Mouse (Mus musculus) lung, postnatal 0 days (tissue): Measurements from ENCODE around the gene Il23a.

ENCODE experiments used
- CTCF ChIP-seq: IDR thresholded peaks from 2 replicates; pipeline ENCODE4 v1.5.1; 2016; ENCODE audit warnings: antibody characterized with exemption, mild to moderate bottlenecking
- EP300 ChIP-seq: IDR thresholded peaks from 2 replicates; pipeline ENCODE4 v1.6.1; 2016; ENCODE audit warnings: antibody characterized with exemption, mild to moderate bottlenecking, control low read depth

- TF ChIP-seq CTCF (no peak), EP300 (no peak)
Measured at GRCm38 (mm10) chr10:128282886-128283450, 15.6 kb downstream of the Il23a start.
